Mouse (Mus musculus): Measurements from ENCODE around the gene Glrx5.

DNA sequence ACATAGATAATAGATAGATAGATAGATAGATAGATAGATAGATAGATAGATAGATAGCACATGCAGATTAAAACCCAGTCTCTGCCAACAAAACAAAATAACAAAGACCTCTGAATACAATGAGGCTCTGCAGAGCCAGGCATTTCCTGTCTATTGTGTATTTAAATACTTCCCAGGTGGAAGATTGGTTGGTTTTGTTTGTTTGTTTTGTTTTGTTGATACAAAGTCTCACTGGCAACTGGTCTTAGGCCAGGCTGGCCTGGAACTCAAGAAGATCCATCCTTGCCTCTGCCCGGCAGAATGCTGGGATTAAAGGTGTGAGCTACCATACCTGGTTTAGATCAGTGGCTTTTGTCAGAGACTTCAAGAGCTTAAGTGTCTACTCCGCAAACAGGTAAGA lies 44.7 kb downstream of the Glrx5 start:
- no peak for TF ChIP-seq GATA1 (IDR thresholded peaks at IDR 0.05; ENCODE audit: borderline replicate concordance, low read length)
- no peak for TF ChIP-seq FLI1 (IDR thresholded peaks at IDR 0.05; ENCODE audit: low read length)
